Mouse (Mus musculus): Measurements from ENCODE around the gene Arl3. TPM values are rescaled to one million over a fixed set of nuclear protein-coding genes. Genes with fewer than 3 reads are reported as not detected.

The Arl3 gene
- polyA plus RNA-seq, 1 experiment: 21.6 TPM

DNA sequence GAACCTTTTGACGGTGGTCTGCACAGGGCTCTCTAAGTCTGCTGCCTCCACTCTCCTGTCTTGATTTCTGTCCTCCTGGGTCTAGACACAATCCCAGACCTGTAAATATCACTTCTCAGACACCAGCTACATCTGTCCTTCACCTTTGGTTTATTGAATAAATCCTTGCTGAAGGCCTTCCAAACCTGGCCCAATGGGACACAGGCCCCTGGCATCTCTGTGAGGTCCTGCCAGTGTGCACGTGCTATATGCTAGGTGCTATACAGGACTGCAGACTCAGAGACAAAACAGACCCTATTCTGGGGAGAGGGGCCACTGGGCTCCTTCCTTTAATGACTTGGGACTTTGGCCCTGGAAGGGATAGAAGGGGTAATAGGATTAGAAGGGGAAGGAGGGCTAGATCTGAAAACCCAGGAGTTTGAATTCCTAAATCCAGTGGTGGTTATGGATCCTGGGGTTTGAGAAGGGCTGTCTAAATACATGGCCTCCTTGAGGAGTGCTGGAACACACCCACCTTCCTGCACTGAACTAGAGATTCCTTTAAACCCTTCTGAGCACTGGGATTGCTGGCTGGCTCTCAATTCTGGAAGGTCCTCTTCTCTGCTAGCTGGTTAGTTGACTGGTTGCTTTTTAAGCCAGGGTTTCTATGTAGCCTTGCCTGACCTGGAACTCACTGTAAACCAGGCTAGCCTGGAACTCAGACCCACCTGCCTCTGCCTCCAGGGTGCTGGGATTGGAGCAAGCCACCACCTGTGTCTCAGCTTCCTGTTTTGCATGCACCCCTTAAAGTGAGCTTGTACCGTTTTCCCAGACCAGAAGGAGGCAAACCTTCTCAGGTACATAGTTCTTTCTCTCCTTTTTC is 56.1 kb downstream of the Arl3 start:
- Histone ChIP-seq H3K4me3 (ENCODE audit: control insufficient read depth, insufficient read depth, low read length) (no peak overlapping the region), H3K27ac (ENCODE audit: control insufficient read depth, insufficient read depth, low read length) (peak overlapping the region; percentile 89), H3K27me3 (ENCODE audit: control insufficient read depth, insufficient read depth, low read length) (no peaks in the 10 kb centered on the region), H3K36me3 (ENCODE audit: control insufficient read depth, insufficient read depth, low read length) (peaks cover 37% of the 10 kb centered on the region), H3K4me1 (replicated peaks; ENCODE audit: control insufficient read depth, insufficient read depth, low read length) (peaks cover 44% of the 10 kb centered on the region)
- TF ChIP-seq CTCF (IDR thresholded peaks at IDR 0.05; ENCODE audit: borderline replicate concordance, control insufficient read depth, extremely low read depth, insufficient read depth, low read length, poor library complexity) (no peak), POLR2A (IDR thresholded peaks at IDR 0.05; ENCODE audit: control insufficient read depth, extremely low read depth, insufficient read depth, low read length, poor library complexity) (no peak)
- peak; percentile 52 for DNase-seq
- 64% methylated on average over 3 of the region's 3 CpGs for WGBS

- Histone ChIP-seq H3K4me3 (ENCODE audit: control insufficient read depth, insufficient read depth, low read length) (no peak overlapping the region), H3K27ac (ENCODE audit: control insufficient read depth, insufficient read depth, low read length) (no peak overlapping the region), H3K36me3 (ENCODE audit: control insufficient read depth, insufficient read depth, low read length) (peaks cover 37% of the 10 kb centered on the region), H3K27me3 (ENCODE audit: control insufficient read depth, insufficient read depth, low read length) (no peaks in the 10 kb centered on the region), H3K4me1 (replicated peaks; ENCODE audit: control insufficient read depth, insufficient read depth, low read length) (peaks cover 52% of the 10 kb centered on the region)
- WGBS: 94% methylated on average over 24 of the region's 24 CpGs
- no peak for TF ChIP-seq CTCF (IDR thresholded peaks at IDR 0.05; ENCODE audit: borderline replicate concordance, control insufficient read depth, extremely low read depth, insufficient read depth, low read length, poor library complexity)
- TF ChIP-seq POLR2A (IDR thresholded peaks at IDR 0.05; ENCODE audit: control insufficient read depth, extremely low read depth, insufficient read depth, low read length, poor library complexity): no peak
- DNase-seq: no peak
Observed at GRCm38 (mm10) chr19:46515287-46515821, 57.6 kb downstream of the Arl3 start.

- no peak for DNase-seq
- 92% methylated on average over 12 of the region's 12 CpGs for WGBS
- TF ChIP-seq POLR2A (IDR thresholded peaks at IDR 0.05; ENCODE audit: control insufficient read depth, extremely low read depth, insufficient read depth, low read length, poor library complexity): no peak
- no peak overlapping the region for H3K27ac ChIP-seq (ENCODE audit: control insufficient read depth, insufficient read depth, low read length)
- H3K4me3 ChIP-seq (ENCODE audit: control insufficient read depth, insufficient read depth, low read length): no peak overlapping the region
- peaks cover 37% of the 10 kb centered on the region for H3K36me3 ChIP-seq (ENCODE audit: control insufficient read depth, insufficient read depth, low read length)
- no peaks in the 10 kb centered on the region for H3K27me3 ChIP-seq (ENCODE audit: control insufficient read depth, insufficient read depth, low read length)
- H3K4me1 ChIP-seq (replicated peaks; ENCODE audit: control insufficient read depth, insufficient read depth, low read length): peaks cover 51% of the 10 kb centered on the region
Observed at GRCm38 (mm10) chr19:46514387-46514786, 58.6 kb downstream of the Arl3 start.

GRCm38 (mm10) chr19:46511263-46511662 is 61.7 kb downstream of the Arl3 start:
- peak overlapping the region; percentile 92 for H3K27ac ChIP-seq (ENCODE audit: control insufficient read depth, insufficient read depth, low read length)
- DNase-seq: peak; percentile 33
- peaks cover 37% of the 10 kb centered on the region for H3K36me3 ChIP-seq (ENCODE audit: control insufficient read depth, insufficient read depth, low read length)
- no peak overlapping the region for H3K4me3 ChIP-seq (ENCODE audit: control insufficient read depth, insufficient read depth, low read length)
- H3K4me1 ChIP-seq (replicated peaks; ENCODE audit: control insufficient read depth, insufficient read depth, low read length): peaks cover 52% of the 10 kb centered on the region
- TF ChIP-seq CTCF (IDR thresholded peaks at IDR 0.05; ENCODE audit: borderline replicate concordance, control insufficient read depth, extremely low read depth, insufficient read depth, low read length, poor library complexity) (no peak), POLR2A (IDR thresholded peaks at IDR 0.05; ENCODE audit: control insufficient read depth, extremely low read depth, insufficient read depth, low read length, poor library complexity) (no peak)
- 70% methylated on average over 10 of the region's 10 CpGs for WGBS
- H3K27me3 ChIP-seq (ENCODE audit: control insufficient read depth, insufficient read depth, low read length): no peaks in the 10 kb centered on the region

- Histone ChIP-seq H3K4me1 (replicated peaks; ENCODE audit: control insufficient read depth, insufficient read depth, low read length) (peaks cover 56% of the 10 kb centered on the region), H3K27ac (ENCODE audit: control insufficient read depth, insufficient read depth, low read length) (peak overlapping the region; percentile 92), H3K27me3 (ENCODE audit: control insufficient read depth, insufficient read depth, low read length) (no peaks in the 10 kb centered on the region), H3K36me3 (ENCODE audit: control insufficient read depth, insufficient read depth, low read length) (peaks cover 34% of the 10 kb centered on the region), H3K4me3 (ENCODE audit: control insufficient read depth, insufficient read depth, low read length) (no peak overlapping the region)
- TF ChIP-seq CTCF (IDR thresholded peaks at IDR 0.05; ENCODE audit: borderline replicate concordance, control insufficient read depth, extremely low read depth, insufficient read depth, low read length, poor library complexity): peak; percentile 67; the same call in 1 of the 2 replicates
- no peak for TF ChIP-seq POLR2A (IDR thresholded peaks at IDR 0.05; ENCODE audit: control insufficient read depth, extremely low read depth, insufficient read depth, low read length, poor library complexity)
- 24% methylated on average over 3 of the region's 3 CpGs for WGBS
- peak; percentile 49 for DNase-seq
Observed at GRCm38 (mm10) chr19:46510824-46511223, 62.2 kb downstream of the Arl3 start.

GRCm38 (mm10) chr19:46510401-46510800 is 62.6 kb downstream of the Arl3 start:
- Histone ChIP-seq H3K27ac (ENCODE audit: control insufficient read depth, insufficient read depth, low read length) (no peak overlapping the region), H3K27me3 (ENCODE audit: control insufficient read depth, insufficient read depth, low read length) (no peaks in the 10 kb centered on the region), H3K4me3 (ENCODE audit: control insufficient read depth, insufficient read depth, low read length) (no peak overlapping the region), H3K36me3 (ENCODE audit: control insufficient read depth, insufficient read depth, low read length) (peaks cover 30% of the 10 kb centered on the region), H3K4me1 (replicated peaks; ENCODE audit: control insufficient read depth, insufficient read depth, low read length) (peaks cover 61% of the 10 kb centered on the region)
- WGBS: 79% methylated on average over 5 of the region's 5 CpGs
- DNase-seq: no peak
- TF ChIP-seq CTCF (IDR thresholded peaks at IDR 0.05; ENCODE audit: borderline replicate concordance, control insufficient read depth, extremely low read depth, insufficient read depth, low read length, poor library complexity): no peak
- TF ChIP-seq POLR2A (IDR thresholded peaks at IDR 0.05; ENCODE audit: control insufficient read depth, extremely low read depth, insufficient read depth, low read length, poor library complexity): no peak

All from thymus, adult 2 months (tissue).